Mouse (Mus musculus) lung, embryonic 16.5 days (tissue): ENCODE results near the gene Crebl2. TPM values are rescaled to one million over a fixed set of nuclear protein-coding genes. Genes with fewer than 3 reads are reported as not detected.
A peak's percentile ranks its signal among the peaks of the same experiment; 100 is the strongest.

Experiments used
- ATAC-seq: fragments of 200-750 bp; cut with Nextera tagmentation; 2 replicates; pipeline ENCODE4 v1.8.0; 2017; ENCODE audit warnings: low read depth, mild to moderate bottlenecking, moderate library complexity
- H3K27ac ChIP-seq: fragments of 300-500 bp; sonication (generic); 2 replicates; pipeline ENCODE4 v1.5.1; 2014; ENCODE audit warnings: mild to moderate bottlenecking, control low read depth, low read length
- H3K27me3 ChIP-seq: fragments of 300-500 bp; sonication (generic); 2 replicates; pipeline ENCODE4 v1.6.1; 2014; ENCODE audit warnings: low read depth, low read length, mixed read lengths; ENCODE audit not compliant: control insufficient read depth, insufficient read depth
- H3K36me3 ChIP-seq: fragments of 300-500 bp; sonication (generic); 2 replicates; pipeline ENCODE4 v1.6.1; 2014; ENCODE audit warnings: low read length; ENCODE audit not compliant: control insufficient read depth, insufficient read depth
- H3K4me1 ChIP-seq: fragments of 300-500 bp; sonication (generic); replicated peaks from 2 replicates; pipeline ENCODE4 v1.6.1; 2014; ENCODE audit warnings: low read length, mixed read lengths; ENCODE audit not compliant: control insufficient read depth, insufficient read depth
- H3K4me2 ChIP-seq: fragments of 300-500 bp; sonication (generic); 2 replicates; pipeline ENCODE4 v1.6.1; 2014; ENCODE audit warnings: low read depth, low read length, control low read depth
- H3K4me3 ChIP-seq: fragments of 300-500 bp; sonication (generic); 2 replicates; pipeline ENCODE4 v1.5.1; 2014; ENCODE audit warnings: mild to moderate bottlenecking, low read length, control low read depth
- H3K9ac ChIP-seq: fragments of 300-500 bp; sonication (generic); 2 replicates; pipeline ENCODE4 v1.6.1; 2014; ENCODE audit warnings: low read length, control low read depth
- H3K9me3 ChIP-seq: fragments of 300-500 bp; sonication (generic); 2 replicates; pipeline ENCODE4 v1.6.1; 2016; ENCODE audit warnings: low read length; ENCODE audit not compliant: control insufficient read depth
- WGBS: fragments of 180-500 bp; shearing (Covaris S2); extraction: QIAGEN DNeasy Blood & Tissue Kit; methylation state at CpG from one replicate; pipeline ENCODE4 v1.1.7; 2014; 5-methylcytosine and 5-hydroxymethylcytosine counted together
- polyA plus RNA-seq: library from polyadenylated mRNA; unstranded; fragments of >200 nt; fragmentation: Nextera tagmentation; extraction: Ambion mirVana; gene quantifications from 2 replicates; pipeline ENCODE4 v1.2.1, GENCODE M21; 2015

Crebl2 gene
- polyA plus RNA-seq, 1 experiment from 2014 or later, result 3.0 TPM

DNA sequence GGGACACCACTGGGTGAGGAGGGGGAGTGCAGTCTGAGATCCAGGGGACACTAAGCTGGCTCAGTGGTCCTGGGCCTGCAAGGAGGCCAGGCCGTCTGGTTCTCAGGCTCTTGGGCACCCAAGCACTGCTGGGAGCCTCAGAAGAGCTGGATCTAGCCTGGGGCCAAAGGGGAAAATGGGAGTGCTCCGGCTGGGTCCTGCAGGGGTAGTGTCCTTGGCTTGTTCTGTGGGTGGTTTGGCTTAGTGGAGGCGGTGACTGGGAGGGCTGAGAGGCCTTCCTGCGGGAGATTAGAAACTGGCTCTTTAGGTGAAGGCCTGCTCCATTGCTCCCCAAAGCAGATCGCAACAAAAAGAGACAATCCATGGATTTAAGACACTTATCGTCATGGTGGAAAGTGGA is 16.4 kb downstream of the Crebl2 start:
- no peak for ATAC-seq
- WGBS, result 86% methylated on average over 6 of the region's 6 CpGs

DNA sequence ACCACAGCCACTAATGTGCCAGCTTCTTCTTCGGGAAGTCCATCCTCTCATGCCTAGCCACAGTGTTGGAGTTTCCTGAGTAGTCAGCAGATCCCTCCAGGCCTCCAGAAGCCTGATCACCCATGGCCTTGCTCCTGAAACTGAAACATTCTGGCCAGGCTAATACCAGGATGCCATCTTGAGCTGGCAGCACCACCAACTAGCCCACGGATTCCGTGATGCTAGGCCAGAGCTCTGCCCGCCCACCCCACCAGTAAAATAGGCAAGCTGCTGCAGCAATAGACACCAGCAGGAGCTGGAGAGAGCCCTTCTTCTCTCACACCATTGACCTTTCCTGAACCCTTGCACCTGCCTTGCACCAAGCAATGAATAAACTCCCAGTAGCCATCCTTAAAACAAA is 17.6 kb downstream of the Crebl2 start:
- H3K4me3 ChIP-seq, result no peak overlapping the region
- H3K4me2 ChIP-seq, result no peak overlapping the region
- peaks cover 5% of the 10 kb centered on the region; the same call in 1 of the 2 replicates for H3K36me3 ChIP-seq
- H3K9ac ChIP-seq, result no peak overlapping the region
- no peaks in the 10 kb centered on the region for H3K4me1 ChIP-seq
- H3K9me3 ChIP-seq, result no peaks in the 10 kb centered on the region
- no peak overlapping the region for H3K27ac ChIP-seq
- 90% methylated on average over 4 of the region's 4 CpGs for WGBS
- no peak for ATAC-seq
- H3K27me3 ChIP-seq, result no peaks in the 10 kb centered on the region

More for the DNA sequence above, 16.4 kb downstream of the Crebl2 start:
- no peaks in the 10 kb centered on the region for H3K9me3 ChIP-seq
- no peak overlapping the region for H3K4me3 ChIP-seq
- H3K9ac ChIP-seq, result no peak overlapping the region
- H3K27me3 ChIP-seq, result no peaks in the 10 kb centered on the region
- H3K4me2 ChIP-seq, result no peak overlapping the region
- peaks cover 5% of the 10 kb centered on the region; the same call in 1 of the 2 replicates for H3K36me3 ChIP-seq
- H3K27ac ChIP-seq, result no peak overlapping the region
- no peaks in the 10 kb centered on the region for H3K4me1 ChIP-seq

DNA sequence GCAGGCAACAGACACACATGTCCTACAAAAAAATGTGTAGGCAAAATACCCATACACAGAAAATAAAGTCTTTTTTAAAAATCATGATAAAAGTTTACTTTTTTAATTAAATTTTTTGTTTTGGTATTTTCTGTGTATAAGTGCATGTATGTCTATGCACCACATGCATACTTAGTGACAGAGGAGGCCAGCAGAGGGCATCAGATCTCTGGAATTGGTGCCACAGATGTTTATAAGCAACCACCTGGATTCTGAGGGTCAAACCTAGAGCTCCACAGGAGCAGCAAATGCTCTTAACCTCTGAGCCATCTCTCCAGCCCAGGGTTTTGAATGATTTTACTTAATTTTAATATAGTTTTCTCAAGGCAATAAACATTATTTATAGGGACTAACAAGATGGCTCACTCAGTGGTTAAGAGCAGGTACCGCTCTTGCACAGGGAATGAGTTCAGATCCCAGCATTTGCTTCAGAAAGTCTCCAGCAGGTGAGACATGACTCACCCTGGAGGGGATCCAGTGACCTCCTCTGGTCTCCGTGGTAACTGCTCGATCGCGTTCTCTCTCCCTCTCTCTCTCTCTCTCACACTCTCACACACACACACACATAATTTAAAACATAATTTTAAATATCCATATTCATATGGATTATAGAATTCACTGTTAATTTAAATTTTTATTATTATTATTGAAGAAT is 18.4 kb downstream of the Crebl2 start:
- Histone ChIP-seq H3K4me1 (no peaks in the 10 kb centered on the region), H3K36me3 (peaks cover 5% of the 10 kb centered on the region; the same call in 1 of the 2 replicates), H3K27ac (no peak overlapping the region), H3K4me3 (no peak overlapping the region), H3K4me2 (no peak overlapping the region), H3K9me3 (no peaks in the 10 kb centered on the region), H3K9ac (no peak overlapping the region), H3K27me3 (no peaks in the 10 kb centered on the region)
- WGBS, result 76% methylated on average over 5 of the region's 5 CpGs
- ATAC-seq, result no peak

DNA sequence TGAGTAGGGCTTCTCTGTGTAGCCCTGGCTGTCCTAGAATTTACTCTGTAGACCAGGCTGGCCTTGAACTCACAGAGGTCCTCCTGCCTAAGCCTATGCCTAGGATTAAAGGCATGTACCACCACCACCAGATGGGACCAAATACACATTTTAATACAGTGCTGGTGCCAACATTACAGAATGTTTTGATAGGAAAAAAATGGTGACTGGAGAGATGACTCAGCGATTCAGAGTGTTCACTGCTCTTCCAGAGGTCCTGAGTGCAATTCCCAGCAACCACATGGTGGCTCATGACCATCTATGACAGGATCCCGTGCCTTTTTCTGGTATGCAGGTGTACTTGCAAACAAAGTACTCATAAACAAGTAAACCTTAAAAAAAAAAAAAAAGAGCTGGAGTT is 19.5 kb downstream of the Crebl2 start:
- H3K4me2 ChIP-seq, result no peak overlapping the region
- no peaks in the 10 kb centered on the region for H3K4me1 ChIP-seq
- no peak for ATAC-seq
- WGBS, result 84% methylated on average over 2 of the region's 2 CpGs
- no peak overlapping the region for H3K4me3 ChIP-seq
- H3K27me3 ChIP-seq, result no peaks in the 10 kb centered on the region
- H3K27ac ChIP-seq, result no peak overlapping the region
- no peaks in the 10 kb centered on the region for H3K9me3 ChIP-seq
- H3K9ac ChIP-seq, result no peak overlapping the region
- peaks cover 5% of the 10 kb centered on the region; the same call in 1 of the 2 replicates for H3K36me3 ChIP-seq

DNA sequence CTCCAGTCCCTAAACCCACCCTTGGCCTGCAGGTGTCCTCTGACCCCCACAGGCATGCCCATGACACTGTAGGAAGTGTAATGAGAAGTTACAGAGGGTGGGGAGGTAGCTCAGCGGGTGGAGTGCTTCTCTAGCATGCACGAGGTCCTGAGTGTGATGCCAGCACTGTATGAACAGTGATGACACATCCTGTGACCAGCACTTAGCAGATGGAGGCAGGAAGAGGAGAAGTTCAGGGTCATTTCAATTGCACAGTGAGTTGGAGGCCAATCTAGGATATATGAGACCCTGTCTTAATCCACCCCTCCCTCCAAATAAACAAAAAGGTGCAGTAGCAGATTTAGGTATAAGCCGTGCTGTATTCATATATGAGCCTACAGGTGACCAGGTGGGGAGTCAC is 20.0 kb downstream of the Crebl2 start:
- H3K9ac ChIP-seq, result no peak overlapping the region
- WGBS, result 60% methylated on average over 3 of the region's 3 CpGs
- no peak overlapping the region for H3K4me2 ChIP-seq
- H3K4me3 ChIP-seq, result no peak overlapping the region
- H3K9me3 ChIP-seq, result no peaks in the 10 kb centered on the region
- H3K27me3 ChIP-seq, result no peaks in the 10 kb centered on the region
- no peaks in the 10 kb centered on the region for H3K4me1 ChIP-seq
- no peak overlapping the region for H3K27ac ChIP-seq
- H3K36me3 ChIP-seq, result peaks cover 5% of the 10 kb centered on the region; the same call in 1 of the 2 replicates
- no peak for ATAC-seq

DNA sequence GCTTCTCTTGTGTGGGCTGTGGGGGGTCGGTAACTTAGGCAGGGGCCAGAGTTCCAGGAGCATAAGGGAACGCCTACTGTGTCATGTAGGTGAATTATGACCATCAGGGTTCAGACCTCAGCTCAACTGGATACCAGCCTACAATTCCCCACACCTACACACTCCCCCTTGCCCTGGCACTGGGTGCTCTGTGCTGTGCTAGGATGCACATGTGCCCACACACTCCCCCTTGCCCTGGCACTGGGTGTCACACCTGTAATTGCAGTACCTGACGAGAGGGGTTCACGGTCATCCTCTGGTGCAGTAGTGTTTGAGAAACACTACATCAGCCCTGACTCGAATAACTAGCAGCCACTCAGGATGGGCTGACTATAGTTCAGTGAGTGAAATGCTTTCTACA is 24.8 kb downstream of the Crebl2 start:
- Histone ChIP-seq H3K4me3 (no peak overlapping the region), H3K4me2 (no peak overlapping the region), H3K27ac (no peak overlapping the region), H3K27me3 (no peaks in the 10 kb centered on the region), H3K9ac (no peak overlapping the region), H3K36me3 (peaks cover 5% of the 10 kb centered on the region), H3K9me3 (no peaks in the 10 kb centered on the region), H3K4me1 (0 out of 2 replicates have a peak, but pooled peaks cover under 1% of the 10 kb centered on the region)
- 65% methylated on average over 5 of the region's 5 CpGs for WGBS
- ATAC-seq, result no peak

DNA sequence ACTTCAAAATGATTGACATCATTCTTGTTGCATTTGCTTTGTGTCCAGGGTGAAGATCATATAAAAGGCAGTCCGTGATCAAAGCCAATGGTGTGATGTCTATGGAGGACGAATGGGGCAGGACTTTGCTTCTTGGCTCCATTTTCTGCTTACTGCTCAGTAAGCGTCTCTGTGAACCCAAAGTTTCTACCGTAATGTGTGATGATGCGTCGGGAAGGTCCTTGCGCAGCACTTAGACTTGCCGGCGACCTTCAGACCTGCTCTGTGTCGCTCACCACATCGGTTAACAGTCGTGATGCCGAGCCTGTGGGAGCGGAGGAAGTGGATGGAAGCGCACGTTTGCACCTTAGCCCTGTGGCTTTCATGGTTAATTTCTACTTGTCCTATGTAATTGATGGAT is 26.0 kb downstream of the Crebl2 start:
- Histone ChIP-seq H3K27me3 (no peaks in the 10 kb centered on the region), H3K9ac (no peak overlapping the region), H3K4me2 (no peak overlapping the region), H3K9me3 (no peaks in the 10 kb centered on the region), H3K4me1 (peaks cover 8% of the 10 kb centered on the region), H3K4me3 (no peak overlapping the region), H3K27ac (no peak overlapping the region), H3K36me3 (peaks cover 3% of the 10 kb centered on the region)
- no peak for ATAC-seq
- WGBS, result 82% methylated on average over 16 of the region's 16 CpGs

DNA sequence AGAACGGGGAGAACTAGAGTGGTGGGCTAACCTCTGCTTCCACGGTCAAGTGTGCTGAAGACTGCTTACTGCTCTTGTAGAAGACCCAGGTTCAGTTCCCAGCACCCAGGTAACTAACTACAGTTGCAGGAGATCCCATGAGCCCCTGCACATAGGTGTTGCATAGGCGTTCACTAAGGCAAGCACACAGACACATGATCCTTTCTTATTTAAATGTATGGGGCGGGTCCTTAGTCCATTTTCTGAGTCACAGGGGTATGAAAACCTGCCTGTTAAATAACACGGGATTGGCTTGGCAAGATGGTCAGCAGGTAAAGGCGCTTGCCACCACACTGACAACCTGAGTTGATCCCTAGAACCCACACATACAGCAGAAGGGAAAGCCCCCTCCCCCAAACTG is 29.1 kb downstream of the Crebl2 start:
- H3K9me3 ChIP-seq, result no peaks in the 10 kb centered on the region
- no peak for ATAC-seq
- H3K4me3 ChIP-seq, result no peak overlapping the region
- H3K36me3 ChIP-seq, result no peaks in the 10 kb centered on the region; the same call in 1 of the 2 replicates
- peaks cover 16% of the 10 kb centered on the region for H3K4me1 ChIP-seq
- WGBS, result 88% methylated on average over 6 of the region's 6 CpGs
- no peaks in the 10 kb centered on the region for H3K27me3 ChIP-seq
- H3K4me2 ChIP-seq, result no peak overlapping the region
- no peak overlapping the region for H3K27ac ChIP-seq
- no peak overlapping the region for H3K9ac ChIP-seq

DNA sequence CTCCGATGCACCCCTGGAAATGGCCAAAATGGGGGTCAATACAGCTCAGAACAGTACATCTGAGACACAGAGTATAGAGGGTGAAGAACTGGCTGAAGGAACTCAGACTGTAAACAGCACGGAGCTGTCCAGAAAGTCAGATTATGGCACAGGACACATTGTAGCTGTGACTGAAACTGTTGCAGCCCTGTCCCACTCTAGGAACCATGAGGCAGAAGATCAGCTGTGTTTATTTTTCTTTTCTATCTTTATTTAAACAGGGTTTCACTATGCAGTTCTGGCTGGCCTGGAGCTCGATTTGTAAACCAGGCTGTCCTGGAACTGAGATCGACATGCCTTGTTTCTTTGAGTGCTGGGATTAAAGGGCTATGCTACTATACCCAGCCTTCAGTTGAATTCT is 30.3 kb downstream of the Crebl2 start:
- peak; percentile 56 for ATAC-seq
- Histone ChIP-seq H3K9ac (no peak overlapping the region), H3K36me3 (no peaks in the 10 kb centered on the region; the same call in 1 of the 2 replicates), H3K27me3 (no peaks in the 10 kb centered on the region), H3K4me3 (no peak overlapping the region), H3K27ac (no peak overlapping the region; the same call in 1 of the 2 replicates), H3K9me3 (no peaks in the 10 kb centered on the region), H3K4me1 (peaks cover 16% of the 10 kb centered on the region), H3K4me2 (no peak overlapping the region)
- WGBS, result 32% methylated on average over 4 of the region's 4 CpGs
